23 mouse cellular contexts compared by ENCODE assay signal in the genomic region with DNA sequence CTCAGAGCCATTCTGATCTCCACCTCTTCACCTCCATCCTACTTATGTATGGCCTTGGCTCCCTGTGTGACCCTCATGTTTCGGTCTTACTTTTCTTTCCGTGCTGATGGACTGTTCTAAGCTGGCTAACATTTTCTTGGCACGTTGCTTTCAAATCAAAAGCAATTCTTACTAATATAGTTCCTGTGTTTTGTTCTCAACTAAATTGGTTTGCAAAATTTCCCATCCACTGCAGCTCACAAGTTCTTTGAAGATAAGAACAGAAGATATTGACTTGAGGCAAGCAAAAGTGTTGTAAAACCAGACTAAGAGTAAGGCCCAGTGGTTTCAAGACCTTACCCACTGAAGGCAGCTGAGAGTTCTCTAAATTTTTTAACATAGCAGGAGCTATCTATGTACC.
DNase-seq lines count a peak whose midpoint lies in the region; ATAC-seq and TF ChIP-seq lines count a peak whose summit lies in the region.
"Had no signal": no experiment of that assay in that cellular context is flagged by ENCODE, and none has a peak within 500 bp of the region (broad histone marks: within the 10 kb centered on the region; RNA-seq: fewer than 3 reads in every experiment).

No protein-coding gene starts in this region.

- H3K4me2 ChIP-seq in liver, postnatal 0 days (ENCODE audit: low read depth, low read length) = no peak overlapping the region
- H3K4me2 ChIP-seq: embryonic facial prominence, embryonic 12.5 days; forebrain, embryonic 13.5 days; forebrain, embryonic 15.5 days had no signal

- TF ChIP-seq EP300 in liver, postnatal 0 days (IDR thresholded peaks at IDR 0.05; ENCODE audit: low read depth) = no peak

- H3K36me3 ChIP-seq in liver, postnatal 0 days (replicated peaks; ENCODE audit: insufficient read depth, low read length) = no peaks in the 10 kb centered on the region
- H3K36me3 ChIP-seq: embryonic facial prominence, embryonic 10.5 days; embryonic facial prominence, embryonic 12.5 days; forebrain, embryonic 15.5 days had no signal

- no peak for TF ChIP-seq CTCF in liver, postnatal 0 days (IDR thresholded peaks at IDR 0.05; ENCODE audit: low read depth)

- intact Hi-C loops in left cerebral cortex, postnatal 25 days (cut with DNase I) = no loop called here

- peak; percentile 58 for ATAC-seq in activated CD4-positive, CD25-positive, alpha-beta regulatory T cell, adult 4 months
- peak; percentile 55 for ATAC-seq in inflammation-experienced regulatory T-cells, adult 6 months
- ATAC-seq in liver, postnatal 0 days = no peak
- ATAC-seq: forebrain, embryonic 13.5 days; forebrain, embryonic 15.5 days; forebrain, postnatal 0 days; Patski had no signal

- peak; percentile 66 for DNase-seq in CD4-positive helper T cell, adult 2 months (ENCODE audit: low read depth, low spot score)
- peak; percentile 58 for DNase-seq in CD4-positive, CD25-positive, alpha-beta regulatory T cell, adult 2 months (ENCODE audit: low read depth, low spot score)
- no peak for DNase-seq in left cerebral cortex, postnatal 25 days (ENCODE audit: low spot score in 2 of 2)
- DNase-seq in liver, postnatal 0 days = no peak
- no peak for DNase-seq in gastrocnemius, postnatal 4 days (ENCODE audit: low spot score in 2 of 2)
- no peak for DNase-seq in thymus, adult 18-20 months
- DNase-seq: adrenal gland, adult 2 months; adrenal gland, postnatal 10 days; adrenal gland, postnatal 36 days; cerebellum, adult 11-12 months; cerebellum, adult 2 months; cerebellum, adult 9-10 months; cerebellum, postnatal 10 days; cerebellum, postnatal 25 days; forebrain, postnatal 0 days had no signal

- no peak overlapping the region for H3K4me3 ChIP-seq in liver, postnatal 0 days (ENCODE audit: low read depth, low read length)
- H3K4me3 ChIP-seq: embryonic facial prominence, embryonic 10.5 days; embryonic facial prominence, embryonic 12.5 days; forebrain, embryonic 13.5 days; forebrain, embryonic 15.5 days had no signal

- no peak overlapping the region for H3K27ac ChIP-seq in liver, postnatal 0 days (ENCODE audit: low read depth)
- H3K27ac ChIP-seq: embryonic facial prominence, embryonic 10.5 days; embryonic facial prominence, embryonic 12.5 days; forebrain, embryonic 13.5 days; forebrain, embryonic 15.5 days had no signal

- no peaks in the 10 kb centered on the region for H3K4me1 ChIP-seq in liver, postnatal 0 days (ENCODE audit: insufficient read depth)
- H3K4me1 ChIP-seq: embryonic facial prominence, embryonic 10.5 days; embryonic facial prominence, embryonic 12.5 days; forebrain, embryonic 13.5 days; forebrain, embryonic 15.5 days had no signal

- no peaks in the 10 kb centered on the region for H3K27me3 ChIP-seq in liver, postnatal 0 days (ENCODE audit: insufficient read depth, low read length)
- H3K27me3 ChIP-seq: CH12.LX; embryonic facial prominence, embryonic 12.5 days; forebrain, embryonic 13.5 days; forebrain, embryonic 15.5 days; Patski had no signal

- WGBS in liver, postnatal 0 days (ENCODE audit: insufficient replicate concordance) = 76% methylated on average over 3 of the region's 3 CpGs

- no peaks in the 10 kb centered on the region for H3K9me3 ChIP-seq in liver, postnatal 0 days (ENCODE audit: low read length)
- H3K9me3 ChIP-seq: embryonic facial prominence, embryonic 10.5 days; embryonic facial prominence, embryonic 12.5 days; forebrain, embryonic 13.5 days; forebrain, embryonic 15.5 days had no signal

- no peak overlapping the region for H3K9ac ChIP-seq in liver, postnatal 0 days (replicated peaks)
- H3K9ac ChIP-seq: embryonic facial prominence, embryonic 12.5 days; forebrain, embryonic 13.5 days; forebrain, embryonic 15.5 days; forebrain, postnatal 0 days had no signal

Comparison
In these comparisons a context has a peak if more than half of its experiments do, and no peak if none do; other contexts are left out.
1. DNase-seq: peak in CD4-positive helper T cell, adult 2 months (single experiment) and CD4-positive, CD25-positive, alpha-beta regulatory T cell, adult 2 months (single experiment); none in left cerebral cortex, postnatal 25 days (0 of 2), liver, postnatal 0 days (single experiment), gastrocnemius, postnatal 4 days (0 of 2) and thymus, adult 18-20 months (0 of 2).